Comparison of ENCODE assay signal across 7 mouse cellular contexts in genomic region chr11:97362649-97362942, GRCm38 (mm10). TPM values are rescaled to one million over a fixed set of nuclear protein-coding genes. Genes with fewer than 3 reads are reported as not detected.
DNase-seq lines count a peak whose midpoint lies in the region; ATAC-seq lines count a peak whose summit lies in the region.

No protein-coding gene starts in this region.

- DNase-seq in left cerebral cortex, postnatal 36 days (ENCODE audit: low spot score in 2 of 2), result peak; percentile 41 to 58
- no peak for DNase-seq in left cerebral cortex, adult 11 months (ENCODE audit: low spot score)
- peak; percentile 25 for DNase-seq in mesoderm, embryonic 11.5 days (ENCODE audit: low read depth, low spot score)
- peak; percentile 69 for DNase-seq in thymus, postnatal 4 days

- intact Hi-C loops in left cerebral cortex, postnatal 36 days (cut with DNase I), result loop anchor here (2.0 to 5.0 kb wide), 2 partner anchors 38 to 105 kb away; no protein-coding TSS in a partner anchor

- peaks cover 4% of the 10 kb centered on the region; the same call in 1 of the 2 replicates for H3K4me1 ChIP-seq in brown adipose tissue, adult 24 weeks (ENCODE audit: control insufficient read depth, insufficient read depth, insufficient read length, low read length)
- peaks cover 32% of the 10 kb centered on the region for H3K4me1 ChIP-seq in forebrain, embryonic 13.5 days
- H3K4me1 ChIP-seq in kidney, embryonic 15.5 days, result peaks cover 26% of the 10 kb centered on the region

- no peaks in the 10 kb centered on the region for H3K36me3 ChIP-seq in forebrain, embryonic 13.5 days (ENCODE audit: poor library complexity, severe bottlenecking)
- no peaks in the 10 kb centered on the region for H3K36me3 ChIP-seq in kidney, embryonic 15.5 days

- peak overlapping the region; percentile 98 for H3K4me2 ChIP-seq in forebrain, embryonic 13.5 days
- peak overlapping the region; percentile 92 for H3K4me2 ChIP-seq in kidney, embryonic 15.5 days

- H3K27ac ChIP-seq in brown adipose tissue, adult 24 weeks (replicated peaks; ENCODE audit: low read depth, low read length), result no peak overlapping the region
- peak overlapping the region; percentile 86 for H3K27ac ChIP-seq in forebrain, embryonic 13.5 days
- H3K27ac ChIP-seq in kidney, embryonic 15.5 days, result peak overlapping the region; percentile 88

- H3K27me3 ChIP-seq in forebrain, embryonic 13.5 days, result no peaks in the 10 kb centered on the region
- H3K27me3 ChIP-seq in kidney, embryonic 15.5 days, result no peaks in the 10 kb centered on the region

- no peak; the same call in 1 of the 2 replicates for ATAC-seq in forebrain, embryonic 13.5 days
- ATAC-seq in kidney, embryonic 15.5 days (replicated peaks; ENCODE audit: low FRiP score), result peak; percentile 52

- H3K9me3 ChIP-seq in forebrain, embryonic 13.5 days (replicated peaks), result no peaks in the 10 kb centered on the region
- H3K9me3 ChIP-seq in kidney, embryonic 15.5 days (replicated peaks), result no peaks in the 10 kb centered on the region

- H3K4me3 ChIP-seq in brown adipose tissue, adult 24 weeks (ENCODE audit: insufficient read depth, low read depth, low read length), result peak overlapping the region; percentile 100
- H3K4me3 ChIP-seq in forebrain, embryonic 13.5 days, result peak overlapping the region; percentile 99
- H3K4me3 ChIP-seq in kidney, embryonic 15.5 days (replicated peaks), result peak overlapping the region; percentile 97

- H3K9ac ChIP-seq in forebrain, embryonic 13.5 days, result peak overlapping the region; percentile 98
- peak overlapping the region; percentile 95 for H3K9ac ChIP-seq in kidney, embryonic 15.5 days

- 0% methylated on average over 21 of the region's 39 CpGs for WGBS in forebrain, embryonic 13.5 days
- under 1% methylated on average over 38 of the region's 39 CpGs for WGBS in kidney, embryonic 15.5 days

RNA-seq across cellular contexts. Expression of gene Socs7, which starts 0.2 kb away (rescaled TPM):
- 10 to 100 TPM; 78.0 to 87.2 TPM for total RNA-seq in left cerebral cortex, postnatal 36 days (2021)
- polyA plus RNA-seq in brown adipose tissue, adult 24 weeks (2012; ENCODE audit: insufficient read depth, insufficient read length, missing spikeins), result 5.7 and 6.3 TPM in 2 replicates
- polyA plus RNA-seq in forebrain, embryonic 13.5 days (2015; fragmentation: Nextera tagmentation; extraction: Ambion mirVana), result 7.7 and 8.6 TPM in 2 replicates
- polyA plus RNA-seq in kidney, embryonic 15.5 days (2015; fragmentation: Nextera tagmentation; extraction: Ambion mirVana), result 3.8 and 3.9 TPM in 2 replicates

RNA-seq across cellular contexts. Expression of gene Gpr179, which starts 10.7 kb away (rescaled TPM):
- total RNA-seq in left cerebral cortex, postnatal 36 days (2021), result under 1 TPM; 0.39 to 0.52 TPM
- polyA plus RNA-seq in brown adipose tissue, adult 24 weeks (2012; ENCODE audit: insufficient read depth, insufficient read length, missing spikeins), result not detected in 2 replicates
- 0.19 and 0.25 TPM in 2 replicates for polyA plus RNA-seq in forebrain, embryonic 13.5 days (2015; fragmentation: Nextera tagmentation; extraction: Ambion mirVana)
- polyA plus RNA-seq in kidney, embryonic 15.5 days (2015; fragmentation: Nextera tagmentation; extraction: Ambion mirVana), result 0.10 and 0.53 TPM in 2 replicates

RNA-seq across cellular contexts. Expression of gene Mrpl45, which starts 47.1 kb away (rescaled TPM):
- 10 to 100 TPM; 23.3 to 30.2 TPM for total RNA-seq in left cerebral cortex, postnatal 36 days (2021)
- polyA plus RNA-seq in brown adipose tissue, adult 24 weeks (2012; ENCODE audit: insufficient read depth, insufficient read length, missing spikeins), result 51.3 and 53.2 TPM in 2 replicates
- 47.4 and 49.1 TPM in 2 replicates for polyA plus RNA-seq in forebrain, embryonic 13.5 days (2015; fragmentation: Nextera tagmentation; extraction: Ambion mirVana)
- polyA plus RNA-seq in kidney, embryonic 15.5 days (2015; fragmentation: Nextera tagmentation; extraction: Ambion mirVana), result 52.4 and 54.1 TPM in 2 replicates

RNA-seq across cellular contexts. Expression of gene Arhgap23, which starts 52.7 kb away (rescaled TPM):
- 10 to 100 TPM; 68.0 to 74.4 TPM for total RNA-seq in left cerebral cortex, postnatal 36 days (2021)
- polyA plus RNA-seq in brown adipose tissue, adult 24 weeks (2012; ENCODE audit: insufficient read depth, insufficient read length, missing spikeins), result 5.5 and 6.7 TPM in 2 replicates
- 3.6 and 4.4 TPM in 2 replicates for polyA plus RNA-seq in forebrain, embryonic 13.5 days (2015; fragmentation: Nextera tagmentation; extraction: Ambion mirVana)
- 4.6 and 5.9 TPM in 2 replicates for polyA plus RNA-seq in kidney, embryonic 15.5 days (2015; fragmentation: Nextera tagmentation; extraction: Ambion mirVana)
